Mouse (Mus musculus): Measurements from ENCODE around the gene Hexdc. TPM values are rescaled to one million over a fixed set of nuclear protein-coding genes. Genes with fewer than 3 reads are reported as not detected.

Hexdc gene
- polyA plus RNA-seq, 1 experiment from 2014 or later, result 17.1 TPM

- H3K27ac ChIP-seq (replicated peaks), result no peak overlapping the region
- H3K4me2 ChIP-seq (replicated peaks), result no peak overlapping the region
- no peak for ATAC-seq (replicated peaks)
- 49% methylated on average over 4 of the region's 4 CpGs for WGBS
- H3K9ac ChIP-seq (replicated peaks), result no peak overlapping the region
- H3K36me3 ChIP-seq, result 0 out of 2 replicates have a peak, but pooled peaks cover 3% of the 10 kb centered on the region
- H3K4me1 ChIP-seq, result peaks cover 29% of the 10 kb centered on the region
- H3K27me3 ChIP-seq, result no peaks in the 10 kb centered on the region
- no peaks in the 10 kb centered on the region for H3K9me3 ChIP-seq
- H3K4me3 ChIP-seq, result no peak overlapping the region
Measured at GRCm38 (mm10) chr11:121231628-121232291, 27.5 kb downstream of the Hexdc start.

GRCm38 (mm10) chr11:121232706-121233105, 28.5 kb downstream of the Hexdc start:
- Histone ChIP-seq H3K4me1 (peaks cover 23% of the 10 kb centered on the region), H3K27me3 (no peaks in the 10 kb centered on the region), H3K36me3 (no peaks in the 10 kb centered on the region), H3K4me2 (replicated peaks) (no peak overlapping the region), H3K9me3 (no peaks in the 10 kb centered on the region), H3K9ac (replicated peaks) (no peak overlapping the region), H3K27ac (replicated peaks) (no peak overlapping the region), H3K4me3 (no peak overlapping the region)
- 29% methylated on average over 4 of the region's 4 CpGs for WGBS
- ATAC-seq (replicated peaks), result no peak

GRCm38 (mm10) chr11:121235475-121236238, 31.4 kb downstream of the Hexdc start:
- H3K4me2 ChIP-seq (replicated peaks), result no peak overlapping the region
- WGBS, result 28% methylated on average over 9 of the region's 9 CpGs
- no peak overlapping the region for H3K9ac ChIP-seq (replicated peaks)
- H3K4me3 ChIP-seq, result peak overlapping the region; percentile 97; the same call in 1 of the 2 replicates
- H3K9me3 ChIP-seq, result no peaks in the 10 kb centered on the region
- peaks cover 34% of the 10 kb centered on the region for H3K4me1 ChIP-seq
- peaks cover 12% of the 10 kb centered on the region for H3K36me3 ChIP-seq
- no peak for ATAC-seq (replicated peaks)
- H3K27ac ChIP-seq (replicated peaks), result peak overlapping the region; percentile 100
- H3K27me3 ChIP-seq, result no peaks in the 10 kb centered on the region

GRCm38 (mm10) chr11:121236564-121237344, 32.5 kb downstream of the Hexdc start, which contains the start of gene Narf:
Gene Narf, plus strand, starts transcription at chr11:121237253.
- Histone ChIP-seq H3K27me3 (no peaks in the 10 kb centered on the region), H3K4me2 (replicated peaks) (peak within 1 kb of the TSS; percentile 54), H3K9ac (replicated peaks) (peak within 1 kb of the TSS; percentile 96), H3K27ac (replicated peaks) (peak within 1 kb of the TSS; percentile 100), H3K4me1 (peaks cover 43% of the 10 kb centered on the region), H3K36me3 (peaks cover 15% of the 10 kb centered on the region), H3K4me3 (peak within 1 kb of the TSS; percentile 97), H3K9me3 (no peaks in the 10 kb centered on the region)
- WGBS, result under 1% methylated on average over 50 of the region's 50 CpGs
- ATAC-seq (replicated peaks), result peak; percentile 100

GRCm38 (mm10) chr11:121237345-121238128, 33.3 kb downstream of the Hexdc start:
- 0 out of 2 replicates have a peak, but pooled peaks have one; percentile 9 for ATAC-seq (replicated peaks)
- peak overlapping the region; percentile 96 for H3K9ac ChIP-seq (replicated peaks)
- H3K4me2 ChIP-seq (replicated peaks), result peak overlapping the region; percentile 54
- 4% methylated on average over 28 of the region's 28 CpGs for WGBS
- H3K27ac ChIP-seq (replicated peaks), result peak overlapping the region; percentile 100
- H3K27me3 ChIP-seq, result no peaks in the 10 kb centered on the region
- H3K9me3 ChIP-seq, result no peaks in the 10 kb centered on the region
- peak overlapping the region; percentile 97 for H3K4me3 ChIP-seq
- peaks cover 22% of the 10 kb centered on the region for H3K36me3 ChIP-seq
- H3K4me1 ChIP-seq, result peaks cover 46% of the 10 kb centered on the region

GRCm38 (mm10) chr11:121239669-121240068, 35.4 kb downstream of the Hexdc start:
- no peaks in the 10 kb centered on the region for H3K9me3 ChIP-seq
- no peak overlapping the region for H3K27ac ChIP-seq (replicated peaks)
- peaks cover 41% of the 10 kb centered on the region for H3K36me3 ChIP-seq
- 97% methylated on average over 2 of the region's 2 CpGs for WGBS
- no peaks in the 10 kb centered on the region for H3K27me3 ChIP-seq
- peaks cover 46% of the 10 kb centered on the region for H3K4me1 ChIP-seq
- no peak overlapping the region for H3K4me3 ChIP-seq
- H3K4me2 ChIP-seq (replicated peaks), result no peak overlapping the region
- no peak for ATAC-seq (replicated peaks)
- no peak overlapping the region for H3K9ac ChIP-seq (replicated peaks)

- ATAC-seq (replicated peaks), result no peak
- no peaks in the 10 kb centered on the region for H3K9me3 ChIP-seq
- WGBS, result 89% methylated on average over 8 of the region's 8 CpGs
Measured at GRCm38 (mm10) chr11:121250196-121250595, 46.0 kb downstream of the Hexdc start.

GRCm38 (mm10) chr11:121259160-121260100, 55.2 kb downstream of the Hexdc start, which contains the start of gene Foxk2:
Gene Foxk2, plus strand, starts transcription at chr11:121259990.
- Histone ChIP-seq H3K27me3 (no peaks in the 10 kb centered on the region), H3K4me3 (peak within 1 kb of the TSS; percentile 100), H3K27ac (replicated peaks) (peak within 1 kb of the TSS; percentile 97), H3K4me1 (peaks cover 33% of the 10 kb centered on the region), H3K9ac (replicated peaks) (peak within 1 kb of the TSS; percentile 97), H3K4me2 (replicated peaks) (peak within 1 kb of the TSS; percentile 94), H3K9me3 (no peaks in the 10 kb centered on the region), H3K36me3 (peaks cover 28% of the 10 kb centered on the region)
- under 1% methylated on average over 79 of the region's 91 CpGs for WGBS
- ATAC-seq (replicated peaks), result peak; percentile 98

More at GRCm38 (mm10) chr11:121250196-121250595, 46.0 kb downstream of the Hexdc start:
- Histone ChIP-seq H3K9ac (replicated peaks) (no peak overlapping the region), H3K36me3 (peaks cover 97% of the 10 kb centered on the region), H3K27ac (replicated peaks) (no peak overlapping the region), H3K27me3 (no peaks in the 10 kb centered on the region), H3K4me3 (no peak overlapping the region), H3K4me1 (no peaks in the 10 kb centered on the region), H3K4me2 (replicated peaks) (no peak overlapping the region)

- ATAC-seq (replicated peaks), result no peak
- Histone ChIP-seq H3K27me3 (no peaks in the 10 kb centered on the region), H3K9me3 (no peaks in the 10 kb centered on the region), H3K4me3 (peak overlapping the region; percentile 100), H3K36me3 (peaks cover 22% of the 10 kb centered on the region), H3K9ac (replicated peaks) (peak overlapping the region; percentile 97), H3K4me2 (replicated peaks) (peak overlapping the region; percentile 94), H3K4me1 (peaks cover 33% of the 10 kb centered on the region), H3K27ac (replicated peaks) (peak overlapping the region; percentile 97)
- under 1% methylated on average over 58 of the region's 60 CpGs for WGBS
Measured at GRCm38 (mm10) chr11:121260211-121260906, 56.1 kb downstream of the Hexdc start.

GRCm38 (mm10) chr11:121261074-121261473, 56.8 kb downstream of the Hexdc start:
- H3K9ac ChIP-seq (replicated peaks), result peak overlapping the region; percentile 97
- peaks cover 33% of the 10 kb centered on the region for H3K4me1 ChIP-seq
- H3K27me3 ChIP-seq, result no peaks in the 10 kb centered on the region
- peak overlapping the region; percentile 94 for H3K4me2 ChIP-seq (replicated peaks)
- H3K9me3 ChIP-seq, result no peaks in the 10 kb centered on the region
- H3K4me3 ChIP-seq, result peak overlapping the region; percentile 100
- H3K36me3 ChIP-seq, result peaks cover 21% of the 10 kb centered on the region
- WGBS, result 46% methylated on average over 2 of the region's 2 CpGs
- H3K27ac ChIP-seq (replicated peaks), result no peak overlapping the region
- no peak for ATAC-seq (replicated peaks)
